Mouse (Mus musculus) activated CD4-positive, CD25-positive, alpha-beta regulatory T cell, adult 4 months (primary cell): ENCODE results near the gene Atp6v0e. TPM values are rescaled to one million over a fixed set of nuclear protein-coding genes. Genes with fewer than 3 reads are reported as not detected.
A peak's percentile ranks its signal among the peaks of the same experiment; 100 is the strongest.

Experiments used
- ATAC-seq: one replicate; pipeline ENCODE4 v1.8.0; 2017
- polyA plus RNA-seq, 2 experiments: library from polyadenylated mRNA; unstranded; fragments of 100-300 nt; shearing (Covaris generic); gene quantifications; one replicate each; pipeline ENCODE4 v1.2.1; 2017

The Atp6v0e gene
- 100 to 1,000 TPM; 391 to 437 TPM for polyA plus RNA-seq

GRCm38 (mm10) chr17:26662978-26663683 is at the start of gene Atp6v0e:
Gene Atp6v0e (plus strand): TSS chr17:26663231.
- peak; percentile 95 for ATAC-seq

DNA sequence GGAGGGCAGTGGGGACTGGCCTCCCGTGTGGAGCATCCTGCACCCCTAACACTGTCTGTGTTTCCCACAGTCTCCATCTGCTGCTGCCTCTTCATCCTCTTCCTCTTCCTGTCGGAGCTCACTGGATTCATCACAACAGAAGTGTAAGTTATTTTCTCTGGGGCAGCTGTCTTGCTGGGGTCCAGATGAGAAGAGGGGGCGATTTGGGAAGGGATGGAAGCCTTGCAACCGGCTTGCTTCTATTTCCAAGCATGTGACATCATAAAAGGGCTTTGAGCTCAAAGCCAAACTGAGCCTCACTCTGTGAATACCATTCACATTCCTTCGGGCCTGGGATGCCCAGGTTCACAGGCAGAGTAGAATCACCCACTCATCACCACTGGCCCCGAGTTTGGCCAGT is 48.7 kb upstream of the Atp6v0e start:
- no peak for ATAC-seq

DNA sequence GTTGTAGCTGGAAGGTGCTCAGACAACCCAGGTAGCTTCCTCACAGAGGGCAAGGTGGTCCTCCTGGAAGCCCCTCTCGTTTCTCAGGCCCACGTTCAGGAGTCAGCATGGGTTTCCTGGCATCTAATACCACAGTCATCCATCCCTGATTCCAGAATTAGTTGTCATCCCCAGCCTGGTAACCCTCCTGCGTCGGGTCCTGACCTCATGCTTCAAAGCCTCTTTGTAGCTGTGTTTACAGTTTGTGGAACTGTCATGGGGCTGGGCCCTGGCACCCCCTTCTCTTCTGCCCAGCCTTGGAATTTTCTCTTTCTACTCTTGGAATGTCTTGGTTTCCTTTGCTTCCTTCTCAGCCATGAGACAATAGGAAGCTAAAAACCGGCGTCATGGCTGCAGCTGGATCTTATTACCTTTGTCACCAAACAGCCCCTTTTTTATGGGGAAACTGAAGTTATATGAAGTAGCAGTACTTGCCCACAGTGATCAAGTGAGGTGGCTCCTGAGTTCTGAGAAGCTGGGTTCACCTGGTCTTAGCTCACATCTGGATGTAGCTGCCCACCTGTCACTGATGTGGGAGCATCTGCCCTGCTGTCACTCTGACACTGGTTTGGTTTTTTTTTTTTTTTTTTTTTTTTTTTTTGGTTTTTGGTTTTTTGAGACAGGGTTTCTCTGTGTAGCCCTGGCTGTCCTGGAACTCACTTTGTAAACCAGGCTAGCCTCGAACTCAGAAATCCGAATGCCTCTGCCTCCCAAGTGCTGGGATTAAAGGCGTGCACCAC is 48.1 kb upstream of the Atp6v0e start:
- ATAC-seq: no peak

DNA sequence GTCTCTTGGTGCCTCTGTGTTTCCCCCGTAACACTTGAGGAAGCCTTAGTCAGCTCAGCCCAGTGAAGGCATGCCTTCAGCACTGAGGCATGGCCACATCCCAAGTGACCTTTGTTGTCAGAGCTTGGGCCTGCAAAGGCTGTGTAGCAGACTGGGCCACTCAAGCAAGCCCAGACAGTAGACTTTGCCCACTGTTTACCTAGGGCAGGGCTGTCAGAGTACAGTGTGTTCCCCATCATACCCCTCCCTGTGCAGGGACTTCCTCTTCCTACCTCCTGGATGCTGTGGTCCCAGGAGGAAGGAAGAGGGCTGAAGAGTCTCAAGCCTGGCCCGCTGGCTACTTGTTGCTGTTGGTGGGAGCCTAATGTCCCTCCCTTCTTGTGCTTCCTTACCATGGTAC is 46.3 kb upstream of the Atp6v0e start:
- ATAC-seq: no peak

DNA sequence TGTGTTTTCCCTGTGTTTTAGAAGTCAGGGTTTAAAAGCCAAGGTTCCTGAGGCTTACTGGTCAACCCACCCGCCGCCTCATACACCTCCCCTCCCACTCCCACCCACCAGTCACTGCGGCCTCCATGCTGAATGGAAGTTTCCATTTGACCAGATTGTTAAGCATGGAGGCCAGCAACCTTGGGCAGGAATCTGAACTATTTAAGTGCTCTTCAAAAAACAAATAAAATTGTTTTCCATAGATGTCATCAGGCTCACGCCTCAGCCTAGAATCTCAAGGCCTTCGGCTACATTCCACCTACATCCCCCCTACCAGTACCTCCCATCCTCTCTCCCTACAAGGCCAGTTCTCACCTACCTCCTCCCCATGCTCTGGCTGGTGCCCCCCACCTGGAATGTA is 44.5 kb upstream of the Atp6v0e start:
- ATAC-seq: no peak

DNA sequence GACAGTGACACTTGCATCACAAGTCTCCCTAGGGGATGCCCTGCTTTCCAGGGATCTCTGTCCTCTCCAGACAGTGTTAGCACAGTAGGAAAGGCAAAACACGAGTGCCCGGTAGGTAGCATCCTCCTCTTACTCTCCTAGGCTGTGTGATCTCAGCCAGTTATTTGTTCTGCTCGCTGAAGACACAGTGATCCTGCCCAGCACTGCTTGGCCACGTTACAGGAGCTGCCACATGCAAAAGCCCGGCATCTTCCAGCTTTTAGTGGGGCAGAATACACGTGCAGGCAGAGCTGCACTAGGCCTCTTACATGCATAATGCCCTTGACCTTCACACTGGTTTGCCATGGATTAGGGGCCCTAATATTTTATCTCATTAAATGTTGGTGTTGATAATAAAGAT is 43.5 kb upstream of the Atp6v0e start:
- no peak for ATAC-seq

DNA sequence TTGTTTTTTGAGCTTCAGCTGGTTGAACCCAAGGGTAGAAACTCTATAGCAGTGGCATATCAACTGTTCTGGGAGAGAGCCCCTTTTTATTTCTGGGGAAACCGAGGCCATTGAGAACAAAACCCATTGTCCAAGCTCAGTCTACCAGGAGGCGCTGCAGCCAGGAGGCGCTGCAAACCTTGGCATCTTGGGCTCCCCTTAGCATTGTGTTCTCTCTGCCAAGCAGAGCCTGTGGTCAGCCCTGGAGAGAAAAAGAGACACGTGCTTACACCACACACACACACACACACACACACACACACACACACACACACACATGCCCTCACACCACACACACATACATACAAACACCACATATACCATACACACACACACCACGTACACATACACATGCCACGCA is 42.7 kb upstream of the Atp6v0e start:
- no peak for ATAC-seq

GRCm38 (mm10) chr17:26620786-26621766 is 42.0 kb upstream of the Atp6v0e start:
- no peak for ATAC-seq

DNA sequence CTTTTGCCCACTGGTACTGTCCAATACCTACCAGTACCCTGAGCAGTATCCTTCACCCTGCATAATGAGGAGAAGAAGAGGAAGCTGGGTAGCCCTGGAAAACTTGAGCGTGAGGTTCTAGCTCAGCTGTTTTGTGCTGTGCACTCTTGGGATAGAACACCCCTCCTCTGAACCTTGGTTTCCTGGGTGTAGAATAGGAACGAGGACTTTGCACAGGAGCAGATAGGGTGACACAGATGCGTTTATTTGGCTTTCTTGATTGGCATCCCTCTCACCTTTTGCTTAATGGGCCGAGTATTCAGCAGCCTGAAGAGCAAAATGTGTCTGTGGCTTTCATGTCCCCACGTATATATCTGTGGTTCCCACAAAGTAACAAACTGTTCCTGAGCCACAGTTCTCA is 41.1 kb upstream of the Atp6v0e start:
- ATAC-seq: no peak

DNA sequence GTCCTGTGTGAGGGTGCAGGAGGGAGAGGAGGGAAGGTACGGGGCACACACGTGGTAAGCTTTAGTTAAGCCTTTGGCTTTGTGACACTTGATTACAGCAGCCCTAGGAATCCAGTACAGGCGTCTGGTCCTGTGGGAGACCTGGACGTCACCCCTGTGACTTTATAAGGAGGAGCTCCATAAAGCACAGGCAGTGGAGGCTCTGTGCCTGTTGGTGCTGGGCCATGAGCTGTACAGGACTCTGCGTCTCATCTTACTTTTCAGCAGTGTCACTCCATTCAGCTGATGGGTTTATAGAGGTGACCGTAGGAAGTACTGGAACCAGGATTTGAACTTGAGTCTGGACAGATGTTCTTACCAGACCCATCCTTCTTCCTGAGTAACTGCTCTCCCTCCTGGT is 39.0 kb upstream of the Atp6v0e start:
- no peak for ATAC-seq

GRCm38 (mm10) chr17:26624999-26625398 is 38.0 kb upstream of the Atp6v0e start:
- no peak for ATAC-seq

DNA sequence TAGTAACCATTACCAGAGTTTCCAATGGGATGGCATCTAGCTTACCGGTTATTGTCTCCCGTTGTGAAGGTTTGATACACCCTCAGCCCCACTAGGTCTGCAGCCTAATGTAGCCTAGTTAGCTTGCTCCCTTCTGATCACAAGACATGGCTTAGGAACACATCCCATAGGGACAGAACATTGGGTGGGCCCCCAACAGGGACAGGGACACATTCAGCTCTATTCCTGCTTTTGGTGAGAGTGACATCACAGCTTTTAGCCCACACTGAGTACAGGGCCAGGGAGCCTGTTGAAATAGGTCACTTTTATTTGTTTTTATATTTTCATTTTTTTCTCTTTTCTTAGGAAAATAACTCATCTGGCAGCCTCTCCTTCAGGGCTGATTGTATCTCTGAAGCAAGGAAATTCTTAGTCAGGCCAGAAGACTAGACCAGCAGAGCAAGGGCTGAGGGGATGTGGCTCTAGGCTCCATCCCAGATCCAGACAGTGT is 37.5 kb upstream of the Atp6v0e start:
- no peak for ATAC-seq

- no peak for ATAC-seq
Observed at GRCm38 (mm10) chr17:26628479-26628878, 34.6 kb upstream of the Atp6v0e start.

- ATAC-seq: no peak
Observed at GRCm38 (mm10) chr17:26628936-26629335, 34.1 kb upstream of the Atp6v0e start.

DNA sequence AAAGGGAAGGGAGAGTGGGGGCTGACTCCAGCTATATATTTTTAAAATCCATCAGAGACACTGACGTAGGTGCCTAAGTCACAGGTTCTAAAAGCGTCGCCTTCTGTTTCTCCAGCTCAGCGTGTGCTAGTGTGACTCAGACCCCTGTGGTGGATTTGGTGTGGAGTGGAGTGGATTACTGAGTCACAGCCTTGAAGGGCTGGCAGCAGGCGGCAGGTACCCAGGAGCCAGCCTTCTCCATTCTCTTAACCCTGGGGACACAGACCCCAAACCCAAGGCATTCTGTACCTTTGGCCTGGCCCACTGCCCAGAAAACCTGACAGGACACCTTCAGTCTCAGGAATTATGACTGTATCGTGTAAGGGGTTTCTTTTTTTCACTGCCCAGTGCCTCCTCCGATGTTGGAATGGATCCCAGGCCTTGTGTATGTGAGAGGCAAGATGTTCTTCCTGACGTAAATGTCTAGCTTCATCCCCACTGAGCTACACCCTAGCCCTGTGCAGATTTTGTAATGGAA is 31.2 kb upstream of the Atp6v0e start:
- no peak for ATAC-seq

DNA sequence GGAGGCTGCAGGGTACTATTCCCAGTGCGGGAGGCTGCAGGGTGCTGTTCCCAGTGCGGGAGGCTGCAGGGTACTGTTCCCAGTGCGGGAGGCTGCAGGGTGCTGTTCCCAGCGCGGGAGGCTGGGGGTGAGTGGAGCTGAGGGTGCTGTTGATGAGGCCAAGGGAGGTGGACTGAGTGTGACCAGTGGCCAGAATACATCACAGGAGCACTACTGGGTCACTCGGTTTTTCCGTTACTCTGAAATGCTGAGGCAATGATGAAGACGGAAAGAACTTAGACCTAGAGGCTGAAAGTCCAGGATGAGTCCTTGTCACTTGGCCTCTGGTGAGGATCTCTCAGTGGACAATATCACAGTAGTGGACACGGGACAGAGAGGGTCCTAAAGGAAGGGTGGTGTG is 29.8 kb upstream of the Atp6v0e start:
- no peak for ATAC-seq

GRCm38 (mm10) chr17:26633926-26634325 is 29.1 kb upstream of the Atp6v0e start:
- no peak for ATAC-seq

GRCm38 (mm10) chr17:26634539-26634938 is 28.5 kb upstream of the Atp6v0e start:
- no peak for ATAC-seq

- ATAC-seq: no peak
Observed at GRCm38 (mm10) chr17:26635951-26636350, 27.1 kb upstream of the Atp6v0e start.

GRCm38 (mm10) chr17:26637851-26638250 is 25.2 kb upstream of the Atp6v0e start:
- no peak for ATAC-seq

- no peak for ATAC-seq
Observed at GRCm38 (mm10) chr17:26638655-26639054, 24.4 kb upstream of the Atp6v0e start.

- no peak for ATAC-seq
Observed at GRCm38 (mm10) chr17:26639791-26640190, 23.2 kb upstream of the Atp6v0e start.
